Mouse (Mus musculus): ENCODE measurements around the gene Psg29. TPM values are rescaled to one million over a fixed set of nuclear protein-coding genes. Genes with fewer than 3 reads are reported as not detected.

Gene Psg29
- not detected for total RNA-seq (2023)

DNA sequence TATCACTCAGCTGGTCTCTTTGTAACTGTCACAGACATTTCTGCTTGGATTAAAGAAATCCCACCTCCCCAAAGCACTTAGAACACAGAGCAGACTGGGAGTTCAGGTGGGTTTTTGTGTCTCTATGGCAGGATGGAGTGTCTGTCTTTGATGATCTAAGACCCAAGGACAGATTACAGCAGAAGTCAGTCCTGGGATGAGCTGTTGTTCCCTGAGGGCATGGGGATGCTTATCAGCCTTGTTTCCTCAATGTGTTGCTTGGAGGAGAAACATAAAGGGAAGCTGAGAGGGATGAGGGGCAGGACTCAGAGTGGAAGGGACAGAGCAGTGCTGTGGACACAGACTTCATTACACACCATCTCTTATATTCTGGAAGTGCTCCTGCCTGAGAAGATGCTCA lies at the start of gene Psg29:
Gene Psg29, plus strand, starts transcription at position 301 of the 400 bp plus-strand sequence.

Other genes starting within 250 kb of the Psg29 start
- not detected for gene Pnmal1, start 243.8 kb upstream of the Psg29 start, total RNA-seq (2023)
- under 1 TPM; 0.18 to 0.29 TPM for gene Gm42372, start 220.4 kb upstream of the Psg29 start, total RNA-seq (2023)
- gene Ccdc8, start 210.8 kb upstream of the Psg29 start, total RNA-seq (2023) = not detected
- gene Ppp5c, start 175.6 kb upstream of the Psg29 start, total RNA-seq (2023) = 100 to 1,000 TPM; 164 to 166 TPM
- gene Hif3a, start 141.1 kb upstream of the Psg29 start, total RNA-seq (2023) = 1 to 10 TPM; 1.9 to 2.0 TPM
- gene Psg16, start 129.4 kb upstream of the Psg29 start, total RNA-seq (2023) = under 1 TPM in 1 of 2 experiments, not detected in 1; 0.12 TPM
- gene Ceacam3, start 53.2 kb upstream of the Psg29 start, total RNA-seq (2023) = not detected